Mouse (Mus musculus): ENCODE data around the gene Lamtor3. TPM values are rescaled to one million over a fixed set of nuclear protein-coding genes. Genes with fewer than 3 reads are reported as not detected.
A peak's percentile ranks its signal among the peaks of the same experiment; 100 is the strongest.
"Not testable (repeated sequence)": the region's sequence is repeated elsewhere in the genome, so short reads cannot be mapped to it uniquely, and the experiment has no call there.

Lamtor3 gene
- 10 to 100 TPM; 45.2 to 48.5 TPM for total RNA-seq (2021)
- long read RNA-seq, experiment 1, transcript Lamtor3-208 (1 exons, 2,726 nt): minor isoform, 6 of 72 reads
- long read RNA-seq, experiment 1, transcript Lamtor3-201 (7 exons, 1,295 nt): major isoform, 57 of 72 reads
- long read RNA-seq, experiment 1, partial matches to known transcripts: 7 of 72 reads
- long read RNA-seq, experiment 1, other reads (novel, unspliced or antisense): 2 of 72 reads
- long read RNA-seq, experiment 2, transcript Lamtor3-208 (1 exons, 2,726 nt): minor isoform, 10 of 107 reads
- long read RNA-seq, experiment 2, transcript Lamtor3-201 (7 exons, 1,295 nt): major isoform, 82 of 107 reads
- long read RNA-seq, experiment 2, partial matches to known transcripts: 7 of 107 reads
- long read RNA-seq, experiment 2, other reads (novel, unspliced or antisense): 8 of 107 reads

DNA sequence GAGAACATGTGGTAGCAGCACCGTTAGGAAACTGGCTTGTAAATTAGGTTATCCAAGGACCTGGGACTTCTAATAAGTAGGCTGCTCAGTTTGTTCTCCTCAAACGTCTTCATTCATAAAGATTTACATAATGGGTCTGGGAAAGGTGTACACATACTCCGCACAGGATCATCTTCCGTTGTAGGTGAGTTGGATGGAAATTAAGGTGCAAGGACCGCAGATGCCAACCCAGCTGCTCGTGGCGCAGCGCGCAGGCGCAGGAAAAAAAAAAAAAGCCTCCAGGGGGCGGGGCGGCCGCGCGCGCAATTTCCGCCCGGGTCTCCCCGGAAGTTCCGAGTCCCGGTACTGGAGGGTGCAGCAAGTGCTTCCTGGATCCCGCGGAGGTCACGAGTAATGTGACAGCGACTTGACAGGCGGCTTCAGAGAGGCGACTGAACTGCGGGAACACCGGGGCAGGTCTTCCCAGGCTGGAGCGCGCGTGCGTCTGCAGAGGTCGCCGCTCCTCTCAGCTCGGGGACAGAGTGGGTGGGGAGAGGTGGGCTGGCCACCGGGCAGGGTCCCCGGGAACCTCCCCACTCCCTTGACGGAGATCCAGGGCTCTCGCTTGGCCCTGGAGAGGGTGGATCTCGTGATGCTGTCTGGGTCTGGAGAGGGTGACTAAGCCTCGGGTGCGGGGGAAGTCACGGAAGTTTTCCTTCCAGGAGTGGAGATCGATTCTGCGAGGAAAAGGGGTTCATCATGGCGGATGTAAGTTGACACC, at the start of gene Lamtor3:
Lamtor3 (plus strand) TSS at position 335 of the 760 bp plus-strand sequence.
- peak; percentile 77 to 80 for DNase-seq
- intact Hi-C loops (cut with DNase I): loop anchor here (5.0 kb wide), 2 partner anchors 51 to 229 kb away; partner anchors contain the start of gene Dnajb14

DNA sequence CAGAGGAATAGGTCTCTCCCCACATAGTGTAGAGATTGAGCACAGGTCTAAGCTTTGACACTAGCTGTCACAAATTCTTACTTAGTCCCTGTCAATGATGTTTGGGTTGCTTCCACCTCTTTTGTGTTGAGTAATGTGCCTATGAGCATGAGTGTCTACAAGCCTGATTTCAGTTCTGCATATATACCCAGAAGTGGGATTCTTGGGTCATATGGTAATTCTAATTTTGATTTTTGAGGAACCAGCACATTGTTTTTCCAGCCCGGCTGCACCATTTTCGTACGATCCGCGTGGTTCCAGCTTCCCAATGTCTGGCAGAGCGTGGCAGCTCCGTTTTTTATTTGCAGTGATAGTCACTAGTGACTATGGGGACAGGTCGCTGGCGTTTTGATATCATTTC, 48.9 kb upstream of the Lamtor3 start:
- intact Hi-C loops (cut with DNase I): loop anchor here (5.0 kb wide), 3 partner anchors 48 to 573 kb away; partner anchors contain the start of genes 1110002E22Rik, Adh5, Gm5105 and Lamtor3

DNA sequence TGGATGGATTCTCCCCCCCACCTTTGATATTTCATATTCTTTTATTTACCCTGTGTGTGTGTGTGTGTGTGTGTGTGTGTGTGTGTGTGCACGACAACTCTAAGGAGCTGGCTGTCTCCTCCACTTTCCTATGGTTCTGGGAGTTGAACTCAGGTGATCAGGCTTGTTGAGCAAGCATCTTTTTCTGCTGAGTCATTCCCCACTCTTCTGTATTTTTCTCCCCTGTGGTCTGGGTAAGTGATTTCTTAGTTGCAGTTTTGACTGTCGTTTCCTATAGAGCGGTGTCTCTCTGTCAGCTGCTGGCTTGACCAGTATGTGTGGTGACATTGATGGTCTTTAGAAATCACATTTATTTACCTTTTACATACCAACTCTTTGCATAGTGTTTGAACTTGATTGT, 39.0 kb upstream of the Lamtor3 start:
- intact Hi-C loops (cut with DNase I): no loop called here
- DNase-seq: no peak

More for the DNA sequence above, 48.9 kb upstream of the Lamtor3 start:
- no peak for DNase-seq

DNA sequence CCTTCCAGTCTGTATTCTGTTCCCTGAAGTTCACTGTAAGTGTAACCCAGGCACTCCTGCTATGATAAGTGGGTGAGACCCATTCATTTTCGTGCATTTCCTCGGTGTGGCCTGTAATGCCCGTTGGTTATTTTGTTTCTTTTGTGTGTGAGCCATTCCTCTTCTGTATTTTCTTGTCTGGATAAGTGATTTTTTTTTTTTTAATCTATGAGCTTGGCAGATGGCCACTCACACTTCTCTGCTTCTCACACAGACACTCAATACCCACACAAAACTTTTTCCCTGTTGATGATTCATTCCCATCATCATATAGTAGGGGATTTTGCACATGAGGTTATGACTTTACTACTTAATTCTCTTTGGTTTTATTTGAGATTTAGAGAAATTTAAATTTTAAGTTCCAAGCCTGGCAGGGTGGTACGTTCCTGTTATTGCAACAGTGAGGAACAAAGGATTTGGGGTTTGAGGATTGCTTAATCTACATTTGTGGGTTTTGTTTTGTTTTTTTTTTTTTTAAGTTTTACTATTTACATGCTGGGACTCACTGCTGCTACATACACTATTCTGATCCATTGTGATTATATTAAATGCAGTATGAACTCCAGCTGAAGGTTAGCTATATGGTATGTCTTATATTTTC, 38.1 kb upstream of the Lamtor3 start:
- DNase-seq: no peak
- intact Hi-C loops (cut with DNase I): no loop called here

DNA sequence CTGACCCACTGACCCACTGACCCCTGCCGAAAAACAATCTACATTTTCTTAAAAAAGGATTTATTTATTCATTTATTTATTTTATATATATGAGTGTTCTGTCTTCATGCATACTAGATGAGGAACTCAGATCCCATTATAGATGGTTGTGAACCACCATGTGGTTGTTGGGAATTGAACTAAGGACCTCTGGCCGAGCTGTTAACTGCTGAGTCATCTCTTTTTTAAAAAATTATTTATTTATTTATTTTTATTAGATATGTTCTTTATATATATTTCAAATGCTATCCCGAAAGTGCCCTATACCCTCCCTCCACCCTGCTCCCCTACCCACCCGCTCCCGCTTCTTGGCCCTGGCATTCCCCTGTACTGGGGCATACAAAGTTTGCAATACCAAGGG, 37.2 kb upstream of the Lamtor3 start:
- no peak for DNase-seq
- intact Hi-C loops (cut with DNase I): no loop called here

DNA sequence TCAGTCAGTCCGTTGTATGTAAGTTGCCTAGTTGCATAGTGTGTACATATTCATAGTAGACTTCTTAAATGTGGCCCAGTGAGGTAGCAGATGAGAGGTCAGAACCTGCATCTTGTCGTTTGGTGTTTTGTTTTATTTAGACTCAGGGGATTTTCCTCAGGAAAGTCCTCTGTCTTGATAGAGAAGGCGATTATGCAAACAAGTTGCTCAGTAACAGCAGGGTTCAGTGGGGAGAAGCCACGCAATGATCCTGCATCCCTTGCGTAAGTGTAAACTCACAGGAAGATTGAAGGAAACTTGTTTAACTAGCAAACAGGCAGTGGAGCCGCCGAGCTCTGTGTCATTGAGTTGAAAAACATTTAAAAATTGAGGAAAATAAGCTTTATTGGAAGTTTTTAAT, 30.3 kb upstream of the Lamtor3 start:
- intact Hi-C loops (cut with DNase I): no loop called here
- no peak for DNase-seq

DNA sequence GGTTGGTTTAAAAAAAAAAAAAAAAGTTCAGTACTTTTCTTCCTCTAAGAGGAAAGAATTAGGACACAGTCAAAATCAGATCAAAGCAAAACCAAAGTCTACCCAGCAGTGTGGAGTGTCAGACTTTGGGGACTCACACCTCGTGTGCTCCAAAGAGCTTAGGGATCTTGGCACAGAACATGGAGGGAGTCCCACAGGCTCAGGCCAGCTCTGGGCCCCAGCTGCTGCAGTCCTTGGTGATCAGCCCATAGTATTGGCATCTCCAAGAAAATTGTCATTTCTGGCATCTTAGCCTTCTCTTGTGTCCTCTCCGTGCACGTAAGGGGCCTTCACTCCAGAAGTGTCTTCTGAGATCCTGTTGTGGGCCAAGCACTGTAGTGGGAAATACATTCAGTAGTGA, 27.2 kb upstream of the Lamtor3 start:
- no peak for DNase-seq
- intact Hi-C loops (cut with DNase I): no loop called here

DNA sequence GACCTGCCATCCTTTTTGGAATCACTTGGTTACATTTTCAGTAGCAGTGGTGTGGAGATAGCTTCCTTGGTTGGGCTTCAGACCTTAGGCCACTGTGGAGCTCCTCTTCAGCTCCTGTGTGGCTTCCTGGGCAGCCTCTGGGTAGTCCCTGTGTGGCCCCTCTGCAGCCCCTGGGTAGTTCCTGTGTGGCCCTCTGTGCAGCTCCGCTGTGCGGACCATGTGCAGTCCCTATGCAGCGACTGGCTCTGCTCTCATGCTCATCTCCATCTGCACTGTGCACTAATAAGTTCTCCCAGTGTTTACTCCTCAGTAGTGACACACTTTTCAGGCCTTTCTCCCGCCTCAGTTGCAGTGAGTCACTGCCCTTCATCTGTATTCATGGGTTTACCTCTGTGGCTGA, 26.2 kb upstream of the Lamtor3 start:
- intact Hi-C loops (cut with DNase I): no loop called here
- no peak for DNase-seq

DNA sequence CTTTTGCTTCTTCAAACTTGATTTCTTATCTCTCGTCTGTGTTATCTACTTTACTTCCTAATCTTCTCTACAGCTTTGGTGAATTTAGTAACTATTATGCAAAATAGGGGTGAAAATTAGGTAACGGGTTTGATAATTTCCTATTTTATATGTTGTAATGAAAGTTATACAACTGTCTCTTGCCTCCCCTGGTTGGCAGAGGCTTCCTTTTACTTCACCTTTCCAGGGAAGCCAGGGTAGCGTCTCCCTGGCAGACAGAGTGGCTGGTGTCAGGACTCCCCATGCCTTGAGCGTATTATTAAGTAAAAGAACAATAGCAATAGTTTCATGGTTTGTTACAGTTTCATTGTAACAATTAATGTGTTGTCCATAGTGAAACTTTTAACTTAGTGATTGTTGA, 24.5 kb upstream of the Lamtor3 start:
- intact Hi-C loops (cut with DNase I): no loop called here

DNA sequence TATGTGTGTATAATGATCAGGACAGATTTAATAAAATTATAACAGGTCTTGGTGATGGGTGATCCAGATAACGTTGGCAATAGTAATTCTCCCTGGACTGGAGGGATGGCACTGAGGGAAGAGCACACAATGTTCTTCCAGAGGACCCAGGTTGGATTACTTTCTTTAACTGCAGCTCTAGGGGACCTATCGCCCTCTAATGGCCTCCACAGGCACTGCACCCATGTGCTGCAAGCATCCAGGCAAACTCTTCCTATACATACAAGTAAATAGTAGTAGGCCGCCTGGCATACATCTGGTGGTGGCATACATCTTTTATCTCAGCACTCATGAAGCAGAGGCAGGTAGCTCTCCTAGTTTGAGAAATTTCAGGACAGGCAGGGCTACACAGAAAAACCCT, 23.1 kb upstream of the Lamtor3 start:
- intact Hi-C loops (cut with DNase I): no loop called here
- no peak for DNase-seq

More for the DNA sequence above, 24.5 kb upstream of the Lamtor3 start:
- no peak for DNase-seq

DNA sequence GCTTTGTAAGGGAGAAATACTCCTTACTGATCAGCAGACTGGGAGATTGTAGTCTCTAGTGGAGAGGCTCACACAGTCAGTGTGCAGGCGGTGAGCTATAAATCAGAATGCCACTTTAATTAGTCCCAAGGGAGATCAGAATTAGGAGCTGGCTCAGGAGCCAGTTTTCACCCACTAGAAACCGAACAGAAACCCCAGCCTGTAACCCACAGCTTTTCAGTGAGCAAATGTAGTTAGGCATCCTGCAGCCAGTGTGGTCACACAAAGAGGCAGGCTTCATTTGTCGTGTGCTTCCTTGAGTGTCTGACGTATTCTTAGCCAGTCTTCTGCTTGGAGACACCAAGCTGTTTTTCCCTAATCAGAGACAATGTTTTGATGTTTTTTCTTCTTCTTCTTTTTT, 21.9 kb upstream of the Lamtor3 start:
- DNase-seq: no peak
- intact Hi-C loops (cut with DNase I): no loop called here

DNA sequence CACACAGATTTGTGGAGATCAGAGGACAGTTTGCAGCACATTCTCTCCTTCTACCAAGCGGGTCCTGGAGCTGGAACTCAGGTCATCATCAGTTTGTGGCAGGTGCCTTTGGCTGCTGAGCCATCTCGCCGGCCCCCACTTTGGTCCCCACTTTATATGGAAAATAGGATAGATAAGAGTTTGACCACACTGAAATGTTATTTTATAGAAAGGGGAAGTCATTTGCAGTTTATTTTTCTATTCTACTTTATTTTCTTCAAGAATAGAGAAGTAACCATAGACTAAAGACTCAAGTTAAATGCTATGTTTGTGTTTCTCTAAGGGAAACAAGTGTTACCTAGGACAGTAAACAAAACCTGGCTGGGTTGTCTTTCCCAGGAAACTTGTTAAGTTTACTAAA, 21.4 kb upstream of the Lamtor3 start:
- no peak for DNase-seq
- intact Hi-C loops (cut with DNase I): no loop called here

DNA sequence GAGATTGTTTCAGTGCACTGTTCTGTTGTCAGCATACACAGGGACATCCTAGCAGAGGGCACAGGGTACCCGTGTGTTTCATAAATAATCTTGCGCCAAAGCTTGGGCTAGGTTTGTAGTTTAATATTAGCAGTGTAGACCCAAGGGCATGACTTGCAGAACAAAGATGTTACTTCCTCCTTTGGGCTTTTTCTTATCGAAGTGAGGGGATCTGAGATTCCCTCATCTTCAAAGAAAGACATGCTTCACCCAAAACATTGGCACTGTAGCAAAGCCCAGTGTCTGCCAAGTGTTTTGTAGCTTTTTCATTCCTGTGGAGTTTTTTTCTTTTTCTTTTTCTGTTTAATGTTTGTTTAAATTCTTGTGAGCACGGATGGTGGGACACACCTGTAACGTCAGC, 20.6 kb upstream of the Lamtor3 start:
- intact Hi-C loops (cut with DNase I): no loop called here
- DNase-seq: no peak

DNA sequence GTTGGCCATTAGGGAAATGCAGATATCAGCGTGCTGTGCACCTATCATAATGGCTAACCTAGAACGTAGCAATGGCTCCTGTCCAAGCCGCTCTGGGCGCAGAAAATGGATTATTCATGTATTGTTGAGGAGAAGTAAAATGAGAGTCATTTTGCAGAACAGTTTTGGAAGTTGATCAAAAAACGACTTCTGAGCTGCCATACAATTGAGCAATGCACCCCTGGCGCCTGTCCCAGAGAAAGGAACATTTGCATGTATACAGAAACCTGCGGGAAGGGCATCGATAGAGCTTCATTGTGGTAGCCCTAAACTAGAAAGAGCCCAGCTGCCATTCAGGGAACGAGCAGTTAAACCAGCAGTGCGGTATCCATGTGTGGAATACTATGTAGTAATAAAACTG, 18.2 kb upstream of the Lamtor3 start:
- intact Hi-C loops (cut with DNase I): no loop called here
- DNase-seq: no peak

DNA sequence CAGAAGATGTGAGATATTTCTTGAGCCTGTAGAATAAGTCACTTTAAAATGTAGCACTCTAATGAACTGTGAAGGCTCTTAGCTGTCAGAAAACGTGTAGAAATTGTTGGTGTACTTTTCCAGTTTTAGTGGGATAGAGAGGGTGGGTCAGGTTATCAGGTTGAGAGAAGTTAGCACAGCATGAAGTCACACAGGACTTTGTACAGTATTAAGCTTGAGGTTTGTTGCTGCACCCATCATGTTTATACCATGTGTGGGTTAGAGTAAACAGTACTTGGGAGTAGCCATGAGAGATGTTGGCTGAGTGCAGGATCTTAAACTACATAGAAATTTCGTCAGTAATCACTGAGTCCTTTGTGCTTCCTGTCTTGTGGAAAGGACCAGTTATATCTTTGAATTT, 5.2 kb upstream of the Lamtor3 start:
- no peak for DNase-seq
- intact Hi-C loops (cut with DNase I): no loop called here

DNA sequence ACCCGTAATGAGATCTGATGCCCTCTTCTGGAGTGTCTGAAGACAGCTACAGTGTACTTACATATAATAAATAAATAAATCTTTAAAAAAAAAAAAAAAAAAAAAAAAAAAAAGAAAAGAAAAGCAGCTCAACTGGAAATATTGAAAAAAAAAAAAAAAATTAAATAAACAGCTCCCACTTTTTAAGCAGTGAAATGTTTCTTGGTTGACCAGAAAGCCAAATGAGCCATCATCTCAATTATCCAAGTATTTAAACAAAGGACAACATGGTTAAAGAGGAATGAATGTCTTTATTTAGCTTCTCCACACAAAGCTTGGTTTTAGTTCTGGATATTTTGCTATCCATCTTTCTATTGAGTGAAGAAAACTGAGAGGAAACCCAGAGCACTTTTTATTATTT, 3.7 kb upstream of the Lamtor3 start:
- intact Hi-C loops (cut with DNase I); DNase-seq: not testable (repeated sequence)

DNA sequence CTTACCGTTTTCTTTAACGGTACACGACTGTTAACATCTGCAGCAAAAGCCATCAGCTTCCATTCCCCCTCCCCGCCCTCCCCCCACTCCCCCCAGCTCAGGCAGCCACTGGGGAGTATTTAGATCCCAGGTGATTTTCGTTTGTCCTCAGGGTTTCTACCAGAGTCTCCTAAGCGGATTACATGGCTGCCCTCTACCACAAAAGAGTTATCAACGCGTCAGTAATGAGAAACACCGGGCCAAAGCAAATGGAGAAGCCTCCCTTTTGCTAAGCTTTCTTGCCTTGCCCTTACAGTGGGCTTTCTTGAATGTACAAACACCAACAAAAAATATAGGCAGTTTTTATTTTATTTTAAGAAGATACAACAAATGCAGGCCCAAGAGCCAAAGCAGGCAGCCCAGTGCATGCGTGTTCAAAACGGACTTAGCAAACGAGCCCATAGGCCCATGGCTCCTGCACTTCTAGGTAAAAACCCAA, 573 bp upstream of the Lamtor3 start:
- DNase-seq: no peak
- intact Hi-C loops (cut with DNase I): loop anchor here (5.0 kb wide), 2 partner anchors 50 to 230 kb away; partner anchors contain the start of gene Dnajb14

DNA sequence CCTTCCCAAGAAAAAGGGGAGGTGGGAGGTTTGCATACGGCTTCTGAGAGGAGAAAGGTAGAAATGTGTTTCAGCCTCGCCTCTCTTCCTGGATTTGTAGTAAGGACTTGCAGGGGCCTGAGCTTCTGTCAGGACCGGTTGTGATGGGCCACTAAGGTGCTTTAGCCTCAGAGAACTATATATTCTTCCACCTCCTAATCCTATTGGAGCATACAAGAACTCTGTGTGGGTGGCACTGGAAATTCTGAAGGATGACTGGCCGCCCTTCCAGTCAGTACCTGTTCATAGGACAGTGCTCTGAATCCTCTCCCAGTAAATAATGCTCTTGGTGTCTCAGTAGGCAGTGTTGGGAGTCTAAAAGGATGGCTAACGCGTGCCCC, 616 bp downstream of the Lamtor3 start:
- intact Hi-C loops (cut with DNase I): loop anchor here (5.0 kb wide), 2 partner anchors 52 to 228 kb away; partner anchors contain the start of gene Dnajb14
- DNase-seq: no peak

DNA sequence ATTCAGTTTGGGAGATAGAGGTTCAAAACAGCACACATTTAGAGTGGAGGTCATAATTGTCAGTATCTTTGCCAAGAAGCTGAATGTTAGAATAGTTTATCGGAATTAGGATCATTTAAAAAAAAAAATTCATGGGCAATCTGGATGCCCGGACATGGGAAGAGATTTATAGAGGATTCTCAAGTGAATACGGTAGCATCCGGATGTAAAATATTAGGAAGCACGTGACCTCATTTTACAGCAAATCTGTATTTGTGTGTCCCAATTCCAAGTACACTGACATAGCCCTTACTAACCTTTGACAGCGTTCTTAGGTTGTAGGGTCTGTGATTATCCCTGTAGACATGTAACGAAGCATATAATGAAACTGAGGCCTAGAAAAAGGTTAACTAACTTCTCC, 1.1 kb downstream of the Lamtor3 start:
- no peak for DNase-seq
- intact Hi-C loops (cut with DNase I): loop anchor here (5.0 kb wide), 2 partner anchors 52 to 228 kb away; partner anchors contain the start of gene Dnajb14

DNA sequence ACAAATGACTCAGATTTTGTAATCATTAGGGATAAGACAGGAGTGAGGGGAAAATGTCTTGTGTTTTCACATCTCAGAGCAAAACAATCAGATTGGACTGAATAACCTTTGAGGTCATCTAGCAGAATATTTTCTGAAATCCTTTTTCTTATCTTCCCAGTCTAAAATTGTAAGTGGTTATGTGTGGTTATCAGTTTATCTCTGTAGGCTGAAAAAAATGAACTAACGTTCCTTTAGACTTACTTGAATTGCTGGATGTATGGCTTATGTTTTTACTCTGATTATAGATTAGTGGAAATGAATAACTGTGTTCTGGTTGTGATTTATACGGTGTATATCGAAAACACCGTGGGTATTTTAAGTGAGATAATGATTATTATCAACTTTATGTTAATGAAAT, 2.3 kb downstream of the Lamtor3 start:
- DNase-seq: no peak
- intact Hi-C loops (cut with DNase I): no loop called here

DNA sequence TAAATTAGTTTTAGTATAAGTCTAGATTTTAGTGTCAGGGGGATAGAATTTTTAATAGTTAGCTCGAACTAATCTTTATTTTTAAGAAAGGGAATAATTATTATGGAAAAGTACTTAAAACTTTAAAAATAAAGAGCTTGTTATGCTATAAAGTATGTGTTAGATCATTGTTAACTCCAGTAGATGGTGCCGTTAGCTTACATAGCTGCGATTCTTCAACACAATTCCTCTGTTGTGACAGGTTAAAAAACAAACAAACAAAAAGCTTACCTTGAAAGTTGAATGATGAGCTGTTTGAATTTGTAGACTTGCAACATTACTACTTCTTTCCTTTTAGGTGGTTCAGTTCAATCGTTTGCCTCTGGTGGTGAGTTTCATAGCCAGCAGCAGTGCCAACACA, 8.7 kb downstream of the Lamtor3 start:
- intact Hi-C loops (cut with DNase I): no loop called here
- DNase-seq: no peak

Measured in gastrocnemius, postnatal 36 days (tissue).